Mouse (Mus musculus) gastrocnemius, adult 8-10 months (tissue): ENCODE results near the gene Gm8159. TPM values are rescaled to one million over a fixed set of nuclear protein-coding genes. Genes with fewer than 3 reads are reported as not detected.
"Not testable (repeated sequence)": the region's sequence is repeated elsewhere in the genome, so short reads cannot be mapped to it uniquely, and the experiment has no call there.

Experiments
- DNase-seq, 2 experiments: peaks; one replicate each; pipeline ENCODE4 v3.0.0; 2022; ENCODE audit warnings: low spot score in 2 of 2
- total RNA-seq, 4 experiments: library from RNA; stranded (reverse); gene quantifications; 2 replicates each; pipeline ENCODE4 v1.2.4; 2022

Gm8159 gene
- under 1 TPM in 1 of 4 experiments, not detected in 3; 0.31 TPM for total RNA-seq

- not testable (repeated sequence) for DNase-seq
Observed at GRCm38 (mm10) chr14:4632052-4632451, at the start of gene Gm8159. Gm8159 (plus strand) TSS chr14:4632352.

- not testable (repeated sequence) for DNase-seq
Observed at GRCm38 (mm10) chr14:4649309-4649708, 17.2 kb downstream of the Gm8159 start.

- not testable (repeated sequence) for DNase-seq
Observed at GRCm38 (mm10) chr14:4650324-4650723, 18.2 kb downstream of the Gm8159 start.

GRCm38 (mm10) chr14:4663892-4664291 lies 31.7 kb downstream of the Gm8159 start, which contains the start of gene Gm3239:
Gm3239 (plus strand) TSS chr14:4664192.
- not testable (repeated sequence) for DNase-seq

Other genes starting within 250 kb of the Gm8159 start
- gene Gm3159, start 234.8 kb upstream of the Gm8159 start, total RNA-seq = not detected
- under 1 TPM in 2 of 4 experiments, not detected in 2; 0.17 to 0.32 TPM for gene Gm3164, start 216.9 kb upstream of the Gm8159 start, total RNA-seq
- not detected for gene Gm3173, start 201.4 kb upstream of the Gm8159 start, total RNA-seq
- not detected for gene Gm3182, start 150.6 kb upstream of the Gm8159 start, total RNA-seq
- not detected for gene Gm3047, start 76.9 kb upstream of the Gm8159 start, total RNA-seq
- not detected for gene Gm3239, start 31.8 kb downstream of the Gm8159 start, total RNA-seq
- gene Gm7876, start 76.9 kb downstream of the Gm8159 start, total RNA-seq = not detected
- under 1 TPM in 1 of 4 experiments, not detected in 3; 0.12 TPM for gene Gm3252, start 94.4 kb downstream of the Gm8159 start, total RNA-seq
- not detected for gene Gm9602, start 144.0 kb downstream of the Gm8159 start, total RNA-seq
- gene Gm3269, start 205.8 kb downstream of the Gm8159 start, total RNA-seq = under 1 TPM in 1 of 4 experiments, not detected in 3; 0.20 TPM
- not detected for gene Gm3264, start 223.2 kb downstream of the Gm8159 start, total RNA-seq